Mouse (Mus musculus) heart, embryonic 14.5 days (tissue): Measurements from ENCODE around the gene Rab40b. TPM values are rescaled to one million over a fixed set of nuclear protein-coding genes. Genes with fewer than 3 reads are reported as not detected.

Experiments used
- ATAC-seq: fragments of 200-750 bp; cut with Nextera tagmentation; 2 replicates; pipeline ENCODE4 v1.8.0; 2017; ENCODE audit warnings: low read depth, moderate TSS enrichment; ENCODE audit not compliant: insufficient number of reproducible peaks, insufficient read depth, low FRiP score
- H3K27ac ChIP-seq, 2 experiments: fragments of 200-500 bp in 1 of 2; fragments of 300-500 bp in 1 of 2; sonication (generic) in 1 of 2; replicated peaks in 1 of 2; 2 replicates each; pipeline ENCODE4 v1.5.1; 2012 to 2014; ENCODE audit warnings: low read depth in 2 of 2, low read length in 2 of 2, control low read depth in 1 of 2, mild to moderate bottlenecking in 1 of 2, mixed read lengths in 1 of 2; ENCODE audit not compliant: control insufficient read depth in 1 of 2, insufficient read depth in 1 of 2
- H3K27me3 ChIP-seq: fragments of 300-500 bp; sonication (generic); 2 replicates; pipeline ENCODE4 v1.6.1; 2014; ENCODE audit warnings: mild to moderate bottlenecking, low read length, control low read depth; ENCODE audit not compliant: control insufficient read depth, insufficient read depth
- H3K36me3 ChIP-seq: fragments of 300-500 bp; sonication (generic); 2 replicates; pipeline ENCODE4 v1.6.1; 2014; ENCODE audit warnings: mild to moderate bottlenecking, control low read depth, low read length, mixed read lengths; ENCODE audit not compliant: control insufficient read depth, insufficient read depth
- H3K4me1 ChIP-seq, 2 experiments: fragments of 200-500 bp in 1 of 2; fragments of 300-500 bp in 1 of 2; sonication (generic) in 1 of 2; 2 replicates each; pipeline ENCODE4 v1.6.1; 2012 to 2014; ENCODE audit warnings: low read length in 2 of 2, control low read depth in 1 of 2, mixed read lengths in 1 of 2; ENCODE audit not compliant: control insufficient read depth in 2 of 2, insufficient read depth in 2 of 2
- H3K4me2 ChIP-seq: fragments of 300-500 bp; sonication (generic); 2 replicates; pipeline ENCODE4 v1.6.1; 2014; ENCODE audit warnings: mild to moderate bottlenecking, low read length
- H3K4me3 ChIP-seq, 2 experiments: fragments of 200-500 bp in 1 of 2; fragments of 300-500 bp in 1 of 2; sonication (generic) in 1 of 2; 2 replicates each; pipeline ENCODE4 v1.5.1; 2012 to 2014; ENCODE audit warnings: low read length in 2 of 2, mild to moderate bottlenecking in 2 of 2, control low read depth in 1 of 2, low read depth in 1 of 2, moderate library complexity in 1 of 2; ENCODE audit not compliant: control insufficient read depth in 1 of 2, insufficient read depth in 1 of 2
- H3K9ac ChIP-seq: fragments of 300-500 bp; sonication (generic); 2 replicates; pipeline ENCODE4 v1.6.1; 2014; ENCODE audit warnings: mild to moderate bottlenecking, low read length
- H3K9me3 ChIP-seq: fragments of 300-500 bp; sonication (generic); 2 replicates; pipeline ENCODE4 v1.6.1; 2016; ENCODE audit warnings: low read length, control low read depth; ENCODE audit not compliant: control insufficient read depth
- WGBS: fragments of 180-500 bp; shearing (Covaris S2); extraction: QIAGEN DNeasy Blood & Tissue Kit; methylation state at CpG from one replicate; pipeline ENCODE4 v1.1.7; 2014; 5-methylcytosine and 5-hydroxymethylcytosine counted together
- polyA plus RNA-seq: library from polyadenylated mRNA; unstranded; fragments of >200 nt; fragmentation: Nextera tagmentation; extraction: Ambion mirVana; gene quantifications from 2 replicates; pipeline ENCODE4 v1.2.1, GENCODE M21; 2014

Gene Rab40b
- polyA plus RNA-seq, 1 experiment from 2014 or later = 7.6 TPM

- ATAC-seq = no peak
- H3K4me2 ChIP-seq = no peak overlapping the region
- no peak overlapping the region for H3K4me3 ChIP-seq
- no peaks in the 10 kb centered on the region for H3K27me3 ChIP-seq
- no peaks in the 10 kb centered on the region for H3K36me3 ChIP-seq
- 51% methylated on average over 3 of the region's 3 CpGs for WGBS
- no peaks in the 10 kb centered on the region for H3K9me3 ChIP-seq
- no peak overlapping the region for H3K27ac ChIP-seq
- peaks cover 0 to 2% of the 10 kb centered on the region in 2 experiments; a peak in 1 of 4 replicates for H3K4me1 ChIP-seq
- no peak overlapping the region for H3K9ac ChIP-seq
These were observed 2.7 kb upstream of the Rab40b start for GRCm38 (mm10) chr11:121390793-121391192.

GRCm38 (mm10) chr11:121388554-121388945 is 499 bp upstream of the Rab40b start:
- ATAC-seq = no peak

GRCm38 (mm10) chr11:121380294-121380693 is 7.8 kb downstream of the Rab40b start:
- H3K4me2 ChIP-seq = no peak overlapping the region
- 53% methylated on average over 6 of the region's 6 CpGs for WGBS
- no peak for ATAC-seq
- no peaks in the 10 kb centered on the region; the same call in 1 of the 2 replicates for H3K9me3 ChIP-seq
- no peak overlapping the region for H3K4me3 ChIP-seq
- no peaks in the 10 kb centered on the region for H3K36me3 ChIP-seq
- no peak overlapping the region for H3K9ac ChIP-seq
- H3K27ac ChIP-seq = no peak overlapping the region
- H3K4me1 ChIP-seq = no peaks in the 10 kb centered on the region
- no peaks in the 10 kb centered on the region for H3K27me3 ChIP-seq

More at GRCm38 (mm10) chr11:121388554-121388945, 499 bp upstream of the Rab40b start:
- Histone ChIP-seq H3K9ac (no peak overlapping the region), H3K9me3 (no peaks in the 10 kb centered on the region), H3K4me2 (peak overlapping the region; percentile 82), H3K4me1 (peaks cover 0 to 2% of the 10 kb centered on the region in 2 experiments; a peak in 1 of 4 replicates), H3K4me3 (peak overlapping the region; percentile 58 to 76), H3K27ac (peak overlapping the region; percentile 5 to 37; a peak in 1 of 4 replicates), H3K36me3 (no peaks in the 10 kb centered on the region), H3K27me3 (no peaks in the 10 kb centered on the region)
- WGBS = 9% methylated on average over 6 of the region's 6 CpGs

- ATAC-seq = no peak
- H3K4me3 ChIP-seq = no peak overlapping the region
- no peak overlapping the region for H3K4me2 ChIP-seq
- H3K27me3 ChIP-seq = no peaks in the 10 kb centered on the region
- no peaks in the 10 kb centered on the region; the same call in 1 of the 2 replicates for H3K9me3 ChIP-seq
- no peaks in the 10 kb centered on the region for H3K36me3 ChIP-seq
- H3K27ac ChIP-seq = no peak overlapping the region
- no peaks in the 10 kb centered on the region for H3K4me1 ChIP-seq
- H3K9ac ChIP-seq = no peak overlapping the region
These were observed 9.4 kb downstream of the Rab40b start for GRCm38 (mm10) chr11:121378644-121379043.

- H3K4me3 ChIP-seq = no peak overlapping the region
- no peak overlapping the region for H3K9ac ChIP-seq
- WGBS = 57% methylated on average over 6 of the region's 6 CpGs
- no peak overlapping the region for H3K27ac ChIP-seq
- no peaks in the 10 kb centered on the region for H3K9me3 ChIP-seq
- no peak for ATAC-seq
- no peaks in the 10 kb centered on the region for H3K36me3 ChIP-seq
- no peaks in the 10 kb centered on the region for H3K27me3 ChIP-seq
- H3K4me2 ChIP-seq = no peak overlapping the region
- no peaks in the 10 kb centered on the region for H3K4me1 ChIP-seq
These were observed 14.7 kb downstream of the Rab40b start for GRCm38 (mm10) chr11:121373305-121373704.

GRCm38 (mm10) chr11:121370337-121370994 is 17.6 kb downstream of the Rab40b start:
- no peaks in the 10 kb centered on the region for H3K27me3 ChIP-seq
- no peak for ATAC-seq
- H3K9me3 ChIP-seq = no peaks in the 10 kb centered on the region
- no peaks in the 10 kb centered on the region for H3K4me1 ChIP-seq
- WGBS = 71% methylated on average over 6 of the region's 6 CpGs
- H3K4me2 ChIP-seq = no peak overlapping the region
- H3K9ac ChIP-seq = no peak overlapping the region
- no peak overlapping the region for H3K27ac ChIP-seq
- H3K4me3 ChIP-seq = no peak overlapping the region
- no peaks in the 10 kb centered on the region for H3K36me3 ChIP-seq

GRCm38 (mm10) chr11:121369622-121370021 is 18.4 kb downstream of the Rab40b start:
- H3K9me3 ChIP-seq = no peaks in the 10 kb centered on the region
- no peaks in the 10 kb centered on the region for H3K36me3 ChIP-seq
- no peak overlapping the region for H3K4me2 ChIP-seq
- H3K4me1 ChIP-seq = no peaks in the 10 kb centered on the region
- no peak overlapping the region for H3K27ac ChIP-seq
- no peak for ATAC-seq
- H3K27me3 ChIP-seq = no peaks in the 10 kb centered on the region
- WGBS = 58% methylated on average over 6 of the region's 6 CpGs
- H3K9ac ChIP-seq = no peak overlapping the region
- H3K4me3 ChIP-seq = no peak overlapping the region

- Histone ChIP-seq H3K36me3 (no peaks in the 10 kb centered on the region), H3K4me1 (no peaks in the 10 kb centered on the region), H3K27me3 (no peaks in the 10 kb centered on the region), H3K27ac (no peak overlapping the region), H3K9ac (no peak overlapping the region), H3K4me2 (no peak overlapping the region), H3K4me3 (no peak overlapping the region), H3K9me3 (no peaks in the 10 kb centered on the region)
- 73% methylated on average over 1 of the region's 1 CpGs for WGBS
- no peak for ATAC-seq
These were observed 19.3 kb downstream of the Rab40b start for GRCm38 (mm10) chr11:121368731-121369130.
